Mouse (Mus musculus) colon, adult 2 months (tissue): ENCODE data around the gene Ccdc185. TPM values are rescaled to one million over a fixed set of nuclear protein-coding genes. Genes with fewer than 3 reads are reported as not detected.

Experiments used
- polyA plus RNA-seq: library from polyadenylated mRNA; depleted of rRNA; stranded (reverse); fragments of >200 nt; gene quantifications from 2 replicates; pipeline ENCODE4 v1.2.3, GENCODE M21; 2012; rRNA removed

Gene Ccdc185
- polyA plus RNA-seq = not detected in 2 replicates

DNA sequence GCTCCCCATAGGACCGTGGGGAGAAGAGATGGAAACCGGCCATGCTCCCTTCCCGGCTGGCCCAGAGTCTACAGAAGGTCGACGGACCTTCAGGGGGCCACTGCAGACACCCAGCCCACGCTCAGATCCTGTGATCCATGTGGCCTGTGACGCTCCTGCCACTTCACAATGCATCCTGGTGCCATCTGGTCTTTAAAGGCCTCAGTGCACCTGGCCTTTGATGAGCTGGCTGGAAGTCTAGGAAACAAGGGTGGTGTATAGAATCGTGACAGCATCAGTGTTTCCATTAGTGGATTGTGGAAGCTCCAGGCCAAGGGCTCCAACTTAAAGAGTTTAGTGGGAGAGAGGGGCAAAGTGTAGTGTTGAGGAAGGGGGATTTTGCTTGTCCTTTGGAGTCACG lies at the start of gene Ccdc185:
Ccdc185 (minus strand) TSS at position 101 of the 400 bp plus-strand sequence.

GRCm38 (mm10) chr1:182763716-182764461 lies 14.9 kb upstream of the Ccdc185 start, which contains the start of gene Susd4:
Gene Susd4 (plus strand): TSS chr1:182763860.

Other genes with a start within 250 kb of the Ccdc185 start
- gene Capn2, start 231.6 kb downstream of the Ccdc185 start, polyA plus RNA-seq = 33.0 and 35.3 TPM in 2 replicates
- 6.5 and 7.1 TPM in 2 replicates for gene Capn8, start 184.2 kb downstream of the Ccdc185 start, polyA plus RNA-seq
- gene Susd4, start 14.7 kb upstream of the Ccdc185 start, polyA plus RNA-seq = 1.0 and 1.4 TPM in 2 replicates
- 2.3 and 3.8 TPM in 2 replicates for gene Tlr5, start 205.6 kb upstream of the Ccdc185 start, polyA plus RNA-seq